Mouse (Mus musculus): ENCODE data around the gene Tnfaip8l1. TPM values are rescaled to one million over a fixed set of nuclear protein-coding genes. Genes with fewer than 3 reads are reported as not detected.
A peak's percentile ranks its signal among the peaks of the same experiment; 100 is the strongest.

Tnfaip8l1 gene
- total and polyA plus RNA-seq, 3 experiments, result 1.1 to 3.2 (median 2.0) TPM

DNA sequence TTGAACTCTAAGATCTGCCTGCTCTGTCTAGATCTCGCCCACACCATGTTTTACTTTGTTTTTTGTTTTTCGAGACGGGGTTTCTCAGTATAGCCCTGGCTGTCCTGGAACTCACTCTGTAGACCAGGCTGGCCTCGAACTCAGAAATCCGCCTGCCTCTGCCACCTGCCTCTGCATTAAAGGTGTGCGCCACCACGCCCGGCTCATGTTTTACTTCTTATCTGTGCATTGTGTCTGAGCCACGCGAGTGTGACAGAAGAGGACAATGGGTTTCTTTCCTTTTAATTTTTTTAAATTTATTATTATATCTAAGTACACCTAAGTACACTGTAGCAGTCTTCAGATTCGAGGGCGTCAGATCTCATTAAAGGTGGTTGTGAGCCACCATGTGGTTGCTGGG is 57.0 kb downstream of the Tnfaip8l1 start:
- Histone ChIP-seq H3K9me3 (replicated peaks) (no peaks in the 10 kb centered on the region), H3K4me3 (ENCODE audit: low read depth, low read length) (peak overlapping the region; percentile 91), H3K27me3 (ENCODE audit: insufficient read depth, low read length) (peaks cover 4% of the 10 kb centered on the region), H3K36me3 (replicated peaks) (peaks cover 34% of the 10 kb centered on the region), H3K4me1 (ENCODE audit: insufficient read depth, low read depth, low read length) (peaks cover 35% of the 10 kb centered on the region)
- DNase-seq (ENCODE audit: low spot score) (no peak), ATAC-seq (ENCODE audit: extremely low read depth, insufficient number of reproducible peaks, low FRiP score, poor library complexity, severe bottlenecking) (no peak)
- TF ChIP-seq GATA1 (IDR thresholded peaks at IDR 0.05; ENCODE audit: borderline replicate concordance, low read length) (no peak), TAL1 (conservative IDR thresholded peaks at IDR 0.05; ENCODE audit: low read depth, low read length) (no peak), CTCF (IDR thresholded peaks at IDR 0.05; ENCODE audit: low read depth, low read length) (no peak), GATA2 (IDR thresholded peaks at IDR 0.05; ENCODE audit: borderline replicate concordance, low read depth, low read length) (no peak), POLR2AphosphoS5 (IDR thresholded peaks at IDR 0.05; ENCODE audit: insufficient replicate concordance, low read depth, low read length) (no peak)

DNA sequence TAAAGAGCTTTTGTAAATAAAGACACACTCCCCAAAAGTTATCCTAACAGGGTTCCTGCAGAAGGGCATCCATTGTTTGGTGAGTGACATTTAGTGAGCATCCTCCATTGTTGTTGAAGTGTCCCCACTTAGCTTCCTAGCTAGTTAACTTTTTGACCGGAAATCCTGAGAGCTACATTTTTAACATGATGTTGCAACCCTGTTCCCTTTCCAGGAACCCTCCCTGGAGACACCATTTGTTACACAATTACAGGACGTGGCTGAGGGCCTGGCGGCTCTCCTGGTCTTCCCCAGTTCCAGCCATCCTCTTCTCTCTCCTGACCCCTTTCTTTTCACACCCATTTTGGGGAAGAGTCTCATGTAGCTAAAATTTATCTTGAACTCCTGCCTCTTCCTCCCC is 57.5 kb downstream of the Tnfaip8l1 start:
- ATAC-seq (ENCODE audit: extremely low read depth, insufficient number of reproducible peaks, low FRiP score, poor library complexity, severe bottlenecking) (no peak), DNase-seq (ENCODE audit: low spot score) (no peak)
- Histone ChIP-seq H3K27me3 (ENCODE audit: insufficient read depth, low read length) (peaks cover 4% of the 10 kb centered on the region), H3K9me3 (replicated peaks) (no peaks in the 10 kb centered on the region), H3K36me3 (replicated peaks) (peaks cover 29% of the 10 kb centered on the region), H3K4me1 (ENCODE audit: insufficient read depth, low read depth, low read length) (peaks cover 37% of the 10 kb centered on the region), H3K4me3 (ENCODE audit: low read depth, low read length) (no peak overlapping the region)
- TF ChIP-seq CTCF (IDR thresholded peaks at IDR 0.05; ENCODE audit: low read depth, low read length), result no peak
- no peak for TF ChIP-seq GATA1 (IDR thresholded peaks at IDR 0.05; ENCODE audit: borderline replicate concordance, low read length)
- TF ChIP-seq POLR2AphosphoS5 (IDR thresholded peaks at IDR 0.05; ENCODE audit: insufficient replicate concordance, low read depth, low read length), result no peak
- no peak for TF ChIP-seq GATA2 (IDR thresholded peaks at IDR 0.05; ENCODE audit: borderline replicate concordance, low read depth, low read length)
- TF ChIP-seq TAL1 (conservative IDR thresholded peaks at IDR 0.05; ENCODE audit: low read depth, low read length), result no peak

Other genes with a start within 250 kb of the Tnfaip8l1 start
Only the 20 nearest of the 23 such genes appear.
- gene Shd, start 192.0 kb upstream of the Tnfaip8l1 start, total RNA-seq (2014; fragmentation: Nextera tagmentation), result not detected in 2 replicates
- gene Shd, start 192.0 kb upstream of the Tnfaip8l1 start, total RNA-seq (2017), result 0.58 TPM in 1 of 2 replicates, not detected in the other
- 0.33 and 0.59 TPM in 2 replicates for gene Shd, start 192.0 kb upstream of the Tnfaip8l1 start, polyA plus RNA-seq (2012)
- gene Fsd1, start 176.0 kb upstream of the Tnfaip8l1 start, total RNA-seq (2014; fragmentation: Nextera tagmentation), result not detected in 2 replicates
- gene Fsd1, start 176.0 kb upstream of the Tnfaip8l1 start, total RNA-seq (2017), result 0.27 TPM in 1 of 2 replicates, not detected in the other
- not detected in 2 replicates for gene Fsd1, start 176.0 kb upstream of the Tnfaip8l1 start, polyA plus RNA-seq (2012)
- not detected in 2 replicates for gene Stap2, start 156.9 kb upstream of the Tnfaip8l1 start, total RNA-seq (2014; fragmentation: Nextera tagmentation)
- gene Stap2, start 156.9 kb upstream of the Tnfaip8l1 start, total RNA-seq (2017), result 0.27 and 0.29 TPM in 2 replicates
- not detected in 2 replicates for gene Stap2, start 156.9 kb upstream of the Tnfaip8l1 start, polyA plus RNA-seq (2012)
- gene Mpnd, start 156.8 kb upstream of the Tnfaip8l1 start, total RNA-seq (2014; fragmentation: Nextera tagmentation), result 11.2 and 25.4 TPM in 2 replicates
- 39.1 and 43.9 TPM in 2 replicates for gene Mpnd, start 156.8 kb upstream of the Tnfaip8l1 start, total RNA-seq (2017)
- gene Mpnd, start 156.8 kb upstream of the Tnfaip8l1 start, polyA plus RNA-seq (2012), result 46.2 and 48.5 TPM in 2 replicates
- 21.6 and 24.3 TPM in 2 replicates for gene Sh3gl1, start 125.8 kb upstream of the Tnfaip8l1 start, total RNA-seq (2014; fragmentation: Nextera tagmentation)
- gene Sh3gl1, start 125.8 kb upstream of the Tnfaip8l1 start, total RNA-seq (2017), result 28.5 and 30.1 TPM in 2 replicates
- 64.2 and 74.6 TPM in 2 replicates for gene Sh3gl1, start 125.8 kb upstream of the Tnfaip8l1 start, polyA plus RNA-seq (2012)
- 31.2 and 32.9 TPM in 2 replicates for gene Chaf1a, start 122.0 kb upstream of the Tnfaip8l1 start, total RNA-seq (2014; fragmentation: Nextera tagmentation)
- gene Chaf1a, start 122.0 kb upstream of the Tnfaip8l1 start, total RNA-seq (2017), result 29.0 and 31.3 TPM in 2 replicates
- gene Chaf1a, start 122.0 kb upstream of the Tnfaip8l1 start, polyA plus RNA-seq (2012), result 84.1 and 143 TPM in 2 replicates
- 9.0 and 9.3 TPM in 2 replicates for gene Ubxn6, start 87.4 kb upstream of the Tnfaip8l1 start, total RNA-seq (2014; fragmentation: Nextera tagmentation)
- gene Ubxn6, start 87.4 kb upstream of the Tnfaip8l1 start, total RNA-seq (2017), result 17.1 and 19.1 TPM in 2 replicates
- gene Ubxn6, start 87.4 kb upstream of the Tnfaip8l1 start, polyA plus RNA-seq (2012), result 21.2 and 21.4 TPM in 2 replicates
- 31.1 and 37.6 TPM in 2 replicates for gene Hdgfl2, start 82.8 kb upstream of the Tnfaip8l1 start, total RNA-seq (2014; fragmentation: Nextera tagmentation)
- 73.3 and 76.0 TPM in 2 replicates for gene Hdgfl2, start 82.8 kb upstream of the Tnfaip8l1 start, total RNA-seq (2017)
- gene Hdgfl2, start 82.8 kb upstream of the Tnfaip8l1 start, polyA plus RNA-seq (2012), result 174 and 201 TPM in 2 replicates
- not detected in 2 replicates for gene Plin4, start 52.7 kb upstream of the Tnfaip8l1 start, total RNA-seq (2014; fragmentation: Nextera tagmentation)
- gene Plin4, start 52.7 kb upstream of the Tnfaip8l1 start, total RNA-seq (2017), result 0.05 and 0.06 TPM in 2 replicates
- gene Plin4, start 52.7 kb upstream of the Tnfaip8l1 start, polyA plus RNA-seq (2012), result not detected in 2 replicates
- not detected in 2 replicates for gene Plin5, start 44.9 kb upstream of the Tnfaip8l1 start, total RNA-seq (2014; fragmentation: Nextera tagmentation)
- gene Plin5, start 44.9 kb upstream of the Tnfaip8l1 start, total RNA-seq (2017), result 0.06 TPM in 1 of 2 replicates, not detected in the other
- gene Plin5, start 44.9 kb upstream of the Tnfaip8l1 start, polyA plus RNA-seq (2012), result not detected in 2 replicates
- not detected in 2 replicates for gene Lrg1, start 40.5 kb upstream of the Tnfaip8l1 start, total RNA-seq (2014; fragmentation: Nextera tagmentation)
- gene Lrg1, start 40.5 kb upstream of the Tnfaip8l1 start, total RNA-seq (2017), result not detected in 2 replicates
- 0.04 TPM in 1 of 2 replicates, not detected in the other for gene Lrg1, start 40.5 kb upstream of the Tnfaip8l1 start, polyA plus RNA-seq (2012)
- 2.7 and 4.0 TPM in 2 replicates for gene Sema6b, start 22.1 kb upstream of the Tnfaip8l1 start, total RNA-seq (2014; fragmentation: Nextera tagmentation)
- 3.4 and 3.6 TPM in 2 replicates for gene Sema6b, start 22.1 kb upstream of the Tnfaip8l1 start, total RNA-seq (2017)
- gene Sema6b, start 22.1 kb upstream of the Tnfaip8l1 start, polyA plus RNA-seq (2012), result 14.1 and 16.1 TPM in 2 replicates
- gene Mydgf, start 21.4 kb downstream of the Tnfaip8l1 start, total RNA-seq (2014; fragmentation: Nextera tagmentation), result 19.9 and 22.0 TPM in 2 replicates
- gene Mydgf, start 21.4 kb downstream of the Tnfaip8l1 start, total RNA-seq (2017), result 32.3 and 36.2 TPM in 2 replicates
- 27.3 and 36.6 TPM in 2 replicates for gene Mydgf, start 21.4 kb downstream of the Tnfaip8l1 start, polyA plus RNA-seq (2012)
- gene Dpp9, start 56.4 kb downstream of the Tnfaip8l1 start, total RNA-seq (2014; fragmentation: Nextera tagmentation), result 22.4 and 26.8 TPM in 2 replicates
- gene Dpp9, start 56.4 kb downstream of the Tnfaip8l1 start, total RNA-seq (2017), result 13.0 and 14.4 TPM in 2 replicates
- 61.8 and 62.4 TPM in 2 replicates for gene Dpp9, start 56.4 kb downstream of the Tnfaip8l1 start, polyA plus RNA-seq (2012)
- gene Fem1a, start 94.3 kb downstream of the Tnfaip8l1 start, total RNA-seq (2014; fragmentation: Nextera tagmentation), result 14.4 and 16.5 TPM in 2 replicates
- gene Fem1a, start 94.3 kb downstream of the Tnfaip8l1 start, total RNA-seq (2017), result 17.8 and 18.9 TPM in 2 replicates
- 20.1 and 20.7 TPM in 2 replicates for gene Fem1a, start 94.3 kb downstream of the Tnfaip8l1 start, polyA plus RNA-seq (2012)
- 15.2 and 16.2 TPM in 2 replicates for gene Ticam1, start 114.3 kb downstream of the Tnfaip8l1 start, total RNA-seq (2014; fragmentation: Nextera tagmentation)
- 4.9 and 5.7 TPM in 2 replicates for gene Ticam1, start 114.3 kb downstream of the Tnfaip8l1 start, total RNA-seq (2017)
- 7.4 and 8.1 TPM in 2 replicates for gene Ticam1, start 114.3 kb downstream of the Tnfaip8l1 start, polyA plus RNA-seq (2012)
- gene Plin3, start 130.4 kb downstream of the Tnfaip8l1 start, total RNA-seq (2014; fragmentation: Nextera tagmentation), result 8.1 and 12.3 TPM in 2 replicates
- 55.9 and 64.1 TPM in 2 replicates for gene Plin3, start 130.4 kb downstream of the Tnfaip8l1 start, total RNA-seq (2017)
- 12.2 and 12.7 TPM in 2 replicates for gene Plin3, start 130.4 kb downstream of the Tnfaip8l1 start, polyA plus RNA-seq (2012)
- gene Arrdc5, start 137.8 kb downstream of the Tnfaip8l1 start, total RNA-seq (2014; fragmentation: Nextera tagmentation), result not detected in 2 replicates
- gene Arrdc5, start 137.8 kb downstream of the Tnfaip8l1 start, total RNA-seq (2017), result not detected in 2 replicates
- not detected in 2 replicates for gene Arrdc5, start 137.8 kb downstream of the Tnfaip8l1 start, polyA plus RNA-seq (2012)
- 108 and 118 TPM in 2 replicates for gene Uhrf1, start 140.8 kb downstream of the Tnfaip8l1 start, total RNA-seq (2014; fragmentation: Nextera tagmentation)
- 173 and 186 TPM in 2 replicates for gene Uhrf1, start 140.8 kb downstream of the Tnfaip8l1 start, total RNA-seq (2017)
- gene Uhrf1, start 140.8 kb downstream of the Tnfaip8l1 start, polyA plus RNA-seq (2012), result 193 and 196 TPM in 2 replicates
- gene Kdm4b, start 163.6 kb downstream of the Tnfaip8l1 start, total RNA-seq (2014; fragmentation: Nextera tagmentation), result 28.3 and 35.1 TPM in 2 replicates
- 21.5 and 24.6 TPM in 2 replicates for gene Kdm4b, start 163.6 kb downstream of the Tnfaip8l1 start, total RNA-seq (2017)
- gene Kdm4b, start 163.6 kb downstream of the Tnfaip8l1 start, polyA plus RNA-seq (2012), result 31.1 and 32.3 TPM in 2 replicates

Data from G1E (cell line).